Mouse (Mus musculus) layer of hippocampus, adult 11-12 months (tissue): ENCODE measurements around the gene Ndufa4l2.

Experiments used
- DNase-seq: peaks from one replicate; pipeline ENCODE4 v3.0.0; 2022; ENCODE audit warnings: low spot score

Gene Ndufa4l2

GRCm38 (mm10) chr10:127526681-127527080 is 11.9 kb downstream of the Ndufa4l2 start:
- no peak for DNase-seq

GRCm38 (mm10) chr10:127527481-127527880 is 12.7 kb downstream of the Ndufa4l2 start:
- no peak for DNase-seq

- no peak for DNase-seq
These were observed 16.2 kb downstream of the Ndufa4l2 start for GRCm38 (mm10) chr10:127530945-127531344.

GRCm38 (mm10) chr10:127531548-127531947 is 16.8 kb downstream of the Ndufa4l2 start:
- no peak for DNase-seq

GRCm38 (mm10) chr10:127534036-127534928 is 19.5 kb downstream of the Ndufa4l2 start, which contains the start of gene Nxph4:
Gene Nxph4 (minus strand): TSS chr10:127534559.
- no peak for DNase-seq

GRCm38 (mm10) chr10:127534929-127535384 is 20.2 kb downstream of the Ndufa4l2 start:
- DNase-seq = no peak

GRCm38 (mm10) chr10:127536586-127537314 is 22.0 kb downstream of the Ndufa4l2 start:
- DNase-seq = peak; percentile 62

- DNase-seq = peak; percentile 88
These were observed 23.3 kb downstream of the Ndufa4l2 start for GRCm38 (mm10) chr10:127537854-127538583.

- DNase-seq = no peak
These were observed 26.7 kb downstream of the Ndufa4l2 start for GRCm38 (mm10) chr10:127541510-127541909.

GRCm38 (mm10) chr10:127542084-127542483 is 27.3 kb downstream of the Ndufa4l2 start:
- DNase-seq = peak; percentile 74

GRCm38 (mm10) chr10:127542720-127543119 is 28.0 kb downstream of the Ndufa4l2 start:
- no peak for DNase-seq

GRCm38 (mm10) chr10:127543916-127544315 is 29.1 kb downstream of the Ndufa4l2 start:
- DNase-seq = no peak

GRCm38 (mm10) chr10:127544375-127544774 is 29.6 kb downstream of the Ndufa4l2 start:
- no peak for DNase-seq

GRCm38 (mm10) chr10:127546505-127546904 is 31.7 kb downstream of the Ndufa4l2 start:
- no peak for DNase-seq

GRCm38 (mm10) chr10:127548236-127548635 is 33.5 kb downstream of the Ndufa4l2 start:
- DNase-seq = no peak

- DNase-seq = no peak
These were observed 35.1 kb downstream of the Ndufa4l2 start for GRCm38 (mm10) chr10:127549892-127550291.

GRCm38 (mm10) chr10:127555703-127556102 is 40.9 kb downstream of the Ndufa4l2 start:
- DNase-seq = peak; percentile 48

- no peak for DNase-seq
These were observed 42.6 kb downstream of the Ndufa4l2 start for GRCm38 (mm10) chr10:127557397-127557796.

- no peak for DNase-seq
These were observed 46.4 kb downstream of the Ndufa4l2 start for GRCm38 (mm10) chr10:127561145-127561544.

- DNase-seq = no peak
These were observed 49.1 kb downstream of the Ndufa4l2 start for GRCm38 (mm10) chr10:127563840-127564239.

GRCm38 (mm10) chr10:127564301-127564700 is 49.5 kb downstream of the Ndufa4l2 start:
- peak; percentile 28 for DNase-seq
